Mouse (Mus musculus) heart, postnatal 25 days (tissue): ENCODE measurements around the gene Gse1. TPM values are rescaled to one million over a fixed set of nuclear protein-coding genes. Genes with fewer than 3 reads are reported as not detected.
A peak's percentile ranks its signal among the peaks of the same experiment; 100 is the strongest.

ENCODE experiments used
- DNase-seq: peaks from one replicate; pipeline ENCODE4 v3.0.0; 2022; ENCODE audit warnings: low spot score
- intact Hi-C: fragments of 180-260 bp; cut with DNase I; formaldehyde crosslinking; loops from one replicate; pipeline ENCODE4 v1.15.1; 2025
- total RNA-seq, 2 experiments: library from RNA; stranded (reverse); gene quantifications; 2 replicates each; pipeline ENCODE4 v1.2.3; 2021

The Gse1 gene
- total RNA-seq, 2 experiments from 2014 or later: 20.1 to 25.9 TPM

DNA sequence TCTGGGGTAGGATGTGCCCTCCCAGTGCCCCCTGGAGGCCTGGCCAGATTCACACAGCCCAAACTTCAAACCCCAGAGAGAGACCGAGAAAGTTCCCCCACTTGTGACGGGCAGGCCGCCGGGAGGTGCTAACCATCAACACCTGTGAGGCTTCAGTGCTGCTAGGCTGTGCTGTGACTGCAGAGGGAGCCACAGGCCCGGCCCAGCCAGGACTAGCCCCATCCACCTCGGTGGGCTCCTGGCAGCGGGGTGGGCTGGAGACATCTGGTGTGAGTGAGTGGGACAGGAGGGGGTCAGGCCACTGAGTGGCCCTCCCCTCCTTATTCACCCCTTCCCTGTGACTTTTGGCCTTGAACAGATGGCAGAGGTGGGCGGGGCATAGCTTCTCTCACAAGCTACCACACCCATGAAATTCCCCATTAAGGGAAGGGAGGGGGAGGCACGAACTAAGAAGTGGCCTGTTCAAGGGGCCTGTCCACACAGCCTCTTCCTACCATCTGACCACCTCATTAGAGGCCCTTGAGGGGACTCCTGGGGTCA is 179.5 kb downstream of the Gse1 start:
- intact Hi-C loops: loop anchor here (2.0 to 5.0 kb wide), 2 partner anchors 60 to 127 kb away; no protein-coding TSS in a partner anchor
- peak; percentile 28 for DNase-seq

DNA sequence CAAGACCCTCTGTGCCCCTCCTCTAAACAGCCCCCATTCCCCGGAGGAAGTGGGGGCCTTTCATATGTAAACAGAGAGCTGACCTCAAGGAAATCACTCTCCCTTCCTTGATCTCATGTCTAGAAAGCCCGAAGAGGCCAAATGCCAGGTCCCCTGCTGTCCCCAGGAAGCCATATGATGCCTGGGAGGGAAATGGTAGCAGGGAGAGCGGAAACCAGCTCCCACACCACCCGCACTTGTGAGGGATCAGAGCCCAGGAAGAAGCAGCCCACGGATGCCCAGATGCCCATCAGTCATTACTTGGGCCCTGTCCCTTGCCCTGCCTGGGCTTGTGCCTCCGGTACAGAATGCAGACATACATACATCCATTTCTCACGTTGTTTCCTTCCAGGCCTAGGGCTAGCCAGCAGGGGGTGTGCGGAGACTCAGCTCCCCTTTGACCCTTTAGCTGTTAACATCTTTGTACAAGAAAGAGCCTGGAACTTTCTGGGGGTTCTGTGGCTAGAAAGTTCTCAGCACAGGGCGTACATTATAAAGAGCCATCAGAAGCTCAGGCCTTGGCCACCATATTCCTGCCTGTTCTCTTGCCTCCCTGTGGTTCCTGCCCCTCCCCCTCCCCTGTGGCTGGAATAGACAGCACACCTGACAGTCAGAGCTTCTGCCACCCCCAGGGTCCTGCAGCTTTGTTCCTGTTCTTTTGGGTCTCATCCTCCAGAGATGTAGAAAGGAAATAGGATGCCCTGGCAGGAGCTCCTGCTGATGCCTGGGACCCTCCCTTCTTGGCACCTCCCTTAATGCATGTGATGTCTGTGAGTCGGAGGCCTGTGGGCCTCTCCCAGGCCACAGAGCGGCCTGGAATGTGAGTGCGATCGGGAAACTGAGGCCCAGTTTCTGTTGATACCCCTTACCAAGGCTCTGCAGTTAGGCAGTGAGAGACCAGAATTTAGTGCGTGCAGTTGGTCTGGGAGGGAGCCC is 180.3 kb downstream of the Gse1 start:
- intact Hi-C loops: loop anchor here (5.0 kb wide), 1 partner anchor 59 kb away; no protein-coding TSS in a partner anchor
- no peak for DNase-seq

DNA sequence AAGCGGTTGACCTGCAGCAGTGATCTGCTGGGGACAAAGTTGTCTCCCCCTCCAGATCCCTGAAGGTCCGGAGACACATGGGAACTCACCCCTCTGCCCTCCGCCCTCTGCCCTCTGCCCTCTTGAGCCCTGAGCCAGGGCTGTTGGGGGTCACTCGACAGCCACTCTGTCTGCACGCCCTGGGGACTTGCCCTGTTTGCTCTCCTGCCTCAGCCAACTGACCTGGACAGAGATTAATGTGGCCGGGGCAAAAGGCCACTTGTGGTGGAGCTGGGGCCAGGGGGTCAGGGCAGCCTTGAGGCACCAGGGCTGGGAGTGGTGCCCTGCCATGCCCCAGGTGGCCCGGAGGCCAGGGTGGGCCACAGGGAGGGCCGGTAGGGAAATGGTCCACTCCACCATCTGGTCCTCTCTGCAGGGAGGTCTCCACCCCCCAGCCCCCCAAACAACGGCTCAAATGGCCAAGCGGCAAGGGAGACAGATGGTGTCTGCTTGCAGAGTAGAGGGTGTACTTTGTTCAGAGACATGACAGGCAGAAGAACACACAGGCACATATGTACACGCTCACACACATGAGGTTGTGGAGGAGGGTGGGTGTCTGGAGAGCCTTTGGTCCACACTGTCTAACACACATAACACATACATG is 181.2 kb downstream of the Gse1 start:
- intact Hi-C loops: loop anchor here (5.0 kb wide), 1 partner anchor 58 kb away; no protein-coding TSS in a partner anchor
- DNase-seq: no peak

DNA sequence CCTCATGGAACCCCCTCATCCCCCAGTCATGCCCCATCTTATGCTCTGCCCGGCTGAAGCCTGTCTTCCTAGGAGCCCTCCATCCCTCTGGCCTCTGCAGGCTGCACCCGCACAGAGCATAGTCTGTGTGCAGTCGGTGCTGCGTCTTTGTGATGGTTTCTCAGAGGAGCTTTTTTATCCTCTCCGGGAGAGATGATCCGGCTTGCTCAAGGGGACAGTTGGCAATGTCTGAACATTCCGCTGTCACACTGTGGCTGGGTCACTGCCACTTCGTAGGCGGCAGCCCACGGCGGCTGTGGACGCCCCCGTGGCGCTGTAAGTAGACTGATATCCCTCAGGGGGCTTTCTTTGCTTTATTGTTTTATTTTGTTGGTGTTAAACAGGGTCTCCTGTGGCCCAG is 182.8 kb downstream of the Gse1 start:
- no peak for DNase-seq
- intact Hi-C loops: no loop called here

DNA sequence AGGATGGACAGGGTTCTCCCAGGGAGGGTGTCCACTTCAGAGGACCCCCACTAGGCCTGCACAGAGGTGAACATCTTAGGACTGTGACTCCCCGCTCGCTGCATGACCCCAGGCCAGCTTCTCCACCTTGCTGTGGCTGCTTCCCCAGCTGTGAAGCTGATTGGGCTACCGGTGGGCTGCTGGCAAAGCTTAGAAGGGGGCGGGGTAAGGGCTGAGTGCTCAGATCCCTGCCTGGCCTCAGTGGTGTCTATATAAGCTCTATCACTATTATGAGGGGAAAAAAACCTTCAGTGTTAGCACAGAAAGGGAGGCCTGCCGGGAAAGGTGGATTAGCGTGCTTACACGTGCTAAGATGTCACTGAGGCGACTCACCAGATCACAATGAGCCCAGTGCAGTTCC is 183.6 kb downstream of the Gse1 start:
- no peak for DNase-seq
- intact Hi-C loops: no loop called here

DNA sequence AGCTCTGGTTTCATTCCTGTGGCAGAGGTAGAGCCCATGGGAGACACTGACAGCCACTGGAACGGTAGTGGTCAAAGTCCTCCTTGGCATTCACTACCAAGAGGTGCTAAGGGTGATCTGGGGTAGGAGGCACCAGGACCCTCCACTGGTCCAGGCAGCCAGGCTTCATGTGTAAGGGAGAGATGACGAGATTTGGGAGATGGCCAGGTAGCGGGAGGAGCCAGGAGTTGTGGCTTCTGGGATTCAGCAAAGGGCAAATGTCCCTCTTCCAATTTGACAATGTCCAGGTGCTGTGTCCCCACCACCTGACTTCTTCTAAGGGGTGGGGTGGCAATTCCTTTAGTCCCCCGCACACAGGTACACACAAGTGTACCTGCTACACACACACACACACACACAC is 184.1 kb downstream of the Gse1 start:
- DNase-seq: no peak
- intact Hi-C loops: no loop called here

DNA sequence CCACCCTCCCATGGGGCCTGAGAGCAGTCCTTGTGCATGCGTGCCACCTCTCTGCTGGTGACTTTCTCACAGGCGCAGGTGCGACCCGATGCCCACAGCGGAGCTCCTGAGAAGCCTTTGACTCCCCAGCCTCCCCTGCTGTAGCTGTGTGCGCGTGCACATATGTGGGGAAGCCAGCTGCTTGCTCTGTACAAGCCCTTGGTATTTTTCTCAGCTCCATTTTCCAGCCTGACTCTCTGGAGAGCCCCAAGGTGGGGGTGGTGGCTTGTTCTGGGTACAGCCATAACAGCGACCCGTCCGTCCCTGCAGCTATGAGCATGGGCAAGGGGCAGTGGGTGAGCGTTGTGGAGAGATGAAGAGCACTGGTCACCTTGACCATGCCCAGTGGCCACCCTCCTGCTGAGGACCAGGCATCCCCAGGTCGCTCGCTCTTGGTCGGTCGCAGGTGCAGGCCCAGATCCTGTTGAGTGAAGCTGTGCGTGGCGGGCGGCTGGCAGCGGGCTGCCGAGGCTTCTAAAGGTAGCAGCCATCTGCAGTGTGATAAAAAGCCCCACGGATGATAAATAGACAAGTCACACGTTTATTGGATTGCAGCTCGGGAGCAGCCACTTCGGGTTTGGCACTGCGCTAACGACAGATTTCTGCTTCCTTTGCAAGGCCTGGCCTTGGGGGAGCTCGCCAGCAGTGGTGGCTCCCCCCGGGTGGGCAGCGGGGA is 184.8 kb downstream of the Gse1 start:
- intact Hi-C loops: no loop called here
- DNase-seq: no peak

DNA sequence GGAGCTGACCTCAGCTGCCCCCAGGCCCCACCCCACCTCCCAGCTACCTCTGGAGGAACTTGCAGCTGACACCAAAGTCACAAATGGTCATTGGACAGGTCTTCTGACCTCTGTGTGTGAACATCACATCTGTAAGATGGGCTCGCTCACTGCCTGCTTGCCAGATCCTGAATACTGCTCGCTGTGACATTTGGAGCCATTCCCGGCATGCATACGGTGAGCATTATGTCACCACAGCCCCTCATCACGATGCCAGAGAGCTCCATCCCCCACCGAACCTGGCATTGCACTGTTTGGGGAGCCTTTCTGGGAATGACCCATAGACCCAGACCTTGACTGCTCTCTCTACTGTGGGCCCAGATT is 185.4 kb downstream of the Gse1 start:
- DNase-seq: no peak
- intact Hi-C loops: no loop called here

DNA sequence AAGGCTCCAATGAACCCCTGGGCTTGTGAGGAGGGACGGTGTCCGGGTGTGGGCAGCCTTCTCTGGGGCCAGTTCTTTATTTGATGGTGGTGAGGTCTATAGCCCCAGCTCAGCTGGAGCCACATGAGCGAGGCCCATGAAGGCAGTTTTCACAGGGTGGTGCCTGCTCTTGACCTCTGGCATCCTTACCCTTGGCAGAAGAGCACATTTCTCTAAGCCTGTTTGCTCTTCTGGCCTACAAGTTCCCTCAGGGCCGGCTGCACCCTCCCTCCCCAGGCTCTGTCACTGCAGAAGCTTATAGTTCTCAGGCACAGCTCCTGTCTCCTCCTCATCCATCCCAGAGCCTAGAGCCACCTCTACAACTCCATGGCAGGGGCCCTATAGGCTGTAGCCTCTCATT is 186.0 kb downstream of the Gse1 start:
- intact Hi-C loops: no loop called here
- no peak for DNase-seq

DNA sequence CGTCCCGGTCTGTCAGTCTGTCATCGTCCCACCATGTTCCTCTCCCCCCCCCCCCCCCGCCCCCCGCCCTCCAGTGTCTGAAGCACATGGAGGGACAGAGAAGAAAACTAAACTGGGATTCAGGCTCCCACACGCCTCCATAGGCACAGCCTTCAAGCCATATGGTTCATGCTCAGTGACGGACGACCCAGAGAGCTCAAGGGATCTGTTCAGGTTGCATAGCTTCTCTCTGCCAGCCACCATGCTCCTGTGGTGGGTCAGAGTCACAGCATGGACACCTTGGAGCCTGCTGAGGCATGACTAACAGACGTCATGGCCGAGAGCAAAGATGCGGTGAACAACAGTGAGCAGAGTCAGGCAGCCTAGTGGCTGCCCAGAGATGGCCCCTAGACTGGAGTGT is 187.2 kb downstream of the Gse1 start:
- intact Hi-C loops: loop anchor here (5.0 kb wide), 1 partner anchor 72 kb away; no protein-coding TSS in a partner anchor
- no peak for DNase-seq

DNA sequence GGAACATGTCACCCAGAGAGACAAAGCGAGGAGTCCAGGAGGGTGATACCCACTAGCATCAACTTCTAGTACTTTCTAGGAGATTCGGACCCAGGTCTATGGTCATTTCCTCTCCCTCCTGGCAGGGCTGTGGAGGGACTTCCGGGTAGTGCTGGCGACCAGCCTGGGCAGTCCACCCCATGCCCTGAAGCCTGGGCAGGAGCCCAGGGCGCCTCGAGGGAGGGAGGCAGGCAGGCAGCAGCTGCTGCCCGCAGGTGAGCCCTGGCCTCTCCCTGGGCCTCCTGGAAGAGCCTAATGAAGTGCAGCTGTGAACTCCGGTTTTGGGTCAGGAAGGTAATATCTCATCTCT is 187.9 kb downstream of the Gse1 start:
- intact Hi-C loops: loop anchor here (5.0 kb wide), 1 partner anchor 71 kb away; no protein-coding TSS in a partner anchor
- no peak for DNase-seq

DNA sequence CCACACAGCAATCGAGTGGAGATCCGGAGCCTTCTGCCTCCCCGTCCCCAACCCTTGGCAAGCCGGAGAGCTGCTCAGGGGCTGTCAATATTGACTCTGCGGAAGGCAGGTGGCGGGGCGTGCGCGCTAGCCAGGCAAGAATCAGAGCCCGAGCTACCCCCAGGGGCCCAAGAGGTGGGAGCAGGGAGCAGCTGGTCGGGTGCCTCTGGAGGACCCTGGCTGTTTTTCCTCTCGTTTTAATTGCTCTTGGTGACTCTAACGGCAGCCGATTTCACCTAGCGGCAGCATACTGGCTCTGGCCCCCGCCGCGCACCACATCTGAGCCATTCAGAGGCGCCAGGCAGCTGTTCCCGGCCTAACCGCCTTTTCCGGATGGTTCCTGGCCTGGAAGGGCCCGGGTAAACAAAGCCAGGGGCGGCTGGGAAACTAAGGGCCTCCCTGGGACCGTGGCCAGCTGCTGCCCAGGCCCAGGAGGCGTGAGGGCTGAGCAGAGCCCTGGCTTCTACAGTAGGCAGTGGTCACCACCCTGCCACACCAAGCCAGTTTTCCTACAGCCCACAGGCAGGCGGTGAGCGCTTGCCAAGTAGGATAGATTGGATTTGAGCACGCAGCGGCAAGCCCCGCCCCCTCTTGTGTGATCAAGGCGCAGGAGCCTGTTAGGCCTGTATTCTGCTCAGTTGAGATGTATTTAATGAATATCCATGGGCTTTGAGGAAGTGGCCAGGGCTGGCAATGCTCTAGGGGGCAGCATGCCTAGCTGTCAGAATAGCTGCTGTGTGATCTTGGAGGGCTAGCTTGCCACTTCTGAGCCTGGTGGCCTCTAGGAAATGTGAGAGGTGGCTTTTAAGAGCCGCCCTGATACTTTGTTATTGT is 188.5 kb downstream of the Gse1 start:
- intact Hi-C loops: loop anchor here (5.0 kb wide), 1 partner anchor 71 kb away; no protein-coding TSS in a partner anchor
- peak; percentile 76 for DNase-seq

DNA sequence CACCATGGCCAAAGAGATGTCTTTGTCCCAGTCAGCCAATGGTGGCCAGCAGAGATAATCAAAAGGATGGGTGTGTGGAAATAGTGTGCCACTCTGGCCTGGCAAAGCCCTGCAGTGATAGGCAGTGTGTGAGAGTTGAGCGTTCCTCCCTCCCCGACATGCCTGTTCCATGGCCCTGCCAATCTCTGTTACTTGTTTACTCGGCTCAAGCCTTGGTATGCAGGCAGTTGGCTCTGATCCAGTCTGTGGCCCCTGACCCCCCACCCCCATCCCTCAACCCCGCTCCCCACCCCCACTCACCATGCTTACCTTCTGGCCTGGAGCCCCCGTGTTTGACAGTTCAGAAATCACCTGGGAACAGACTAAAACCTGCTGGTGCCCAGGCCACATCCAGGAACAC is 189.9 kb downstream of the Gse1 start:
- intact Hi-C loops: loop anchor here (5.0 kb wide), 1 partner anchor 69 kb away; no protein-coding TSS in a partner anchor
- no peak for DNase-seq

DNA sequence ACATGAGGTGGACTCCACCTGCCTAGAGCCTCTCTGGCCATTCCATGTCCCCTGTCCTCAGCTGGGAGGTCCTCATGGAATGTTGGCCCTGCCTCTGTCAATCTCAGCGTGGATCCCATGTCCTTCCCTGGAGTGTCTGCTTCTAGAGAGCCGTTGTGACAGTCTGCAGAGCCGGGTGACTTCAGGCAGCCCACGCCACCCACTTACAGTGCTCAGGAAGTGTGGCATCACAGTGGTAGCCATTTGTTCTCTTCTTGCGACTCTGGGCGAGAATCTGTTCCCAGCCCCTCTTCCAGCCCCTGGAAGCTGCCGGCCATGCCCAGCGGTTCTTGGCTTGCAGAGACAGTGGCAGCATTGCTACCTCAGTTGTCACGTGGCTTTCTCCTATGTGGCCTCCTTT is 191.4 kb downstream of the Gse1 start:
- intact Hi-C loops: loop anchor here (5.0 kb wide), 1 partner anchor 68 kb away; no protein-coding TSS in a partner anchor
- no peak for DNase-seq

DNA sequence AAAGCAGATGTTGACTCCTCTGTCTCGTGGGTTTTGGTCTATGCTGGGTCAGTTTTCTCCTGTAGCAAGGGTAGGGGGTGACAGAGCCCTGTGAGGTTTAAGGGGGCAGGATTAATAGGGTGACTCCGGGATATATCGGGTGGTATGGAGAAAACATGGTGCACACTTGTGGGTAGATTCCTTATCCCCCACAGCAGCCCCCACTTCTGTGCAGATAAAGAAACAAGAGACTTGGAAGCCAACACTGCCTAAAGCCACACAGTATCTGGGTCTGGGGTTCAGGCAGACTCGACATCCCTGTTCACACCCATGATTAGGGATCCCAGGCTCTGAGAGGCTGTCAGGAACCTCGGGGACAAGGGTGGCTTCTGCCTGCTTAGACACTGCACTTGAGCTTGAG is 192.0 kb downstream of the Gse1 start:
- intact Hi-C loops: no loop called here
- DNase-seq: no peak

DNA sequence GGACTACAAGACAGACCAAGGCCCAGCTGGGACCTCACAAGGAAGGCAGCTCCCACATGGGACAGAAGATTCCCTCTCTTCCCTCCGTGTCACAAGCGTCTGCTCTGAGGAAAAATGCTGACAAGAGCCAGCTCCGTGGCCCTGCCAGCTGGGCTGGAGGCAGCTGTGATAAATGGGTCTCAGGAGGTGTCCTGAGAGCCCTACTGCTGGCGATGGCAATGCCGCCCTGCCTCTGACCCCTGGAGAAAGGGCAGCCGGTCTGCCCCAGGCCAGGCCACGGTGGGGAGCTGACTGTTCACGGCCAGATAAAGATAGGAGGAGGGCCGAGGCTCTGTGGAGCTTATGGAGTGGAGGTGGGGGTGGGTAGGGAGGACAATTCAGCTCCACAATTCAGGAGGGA is 193.4 kb downstream of the Gse1 start:
- no peak for DNase-seq
- intact Hi-C loops: no loop called here

DNA sequence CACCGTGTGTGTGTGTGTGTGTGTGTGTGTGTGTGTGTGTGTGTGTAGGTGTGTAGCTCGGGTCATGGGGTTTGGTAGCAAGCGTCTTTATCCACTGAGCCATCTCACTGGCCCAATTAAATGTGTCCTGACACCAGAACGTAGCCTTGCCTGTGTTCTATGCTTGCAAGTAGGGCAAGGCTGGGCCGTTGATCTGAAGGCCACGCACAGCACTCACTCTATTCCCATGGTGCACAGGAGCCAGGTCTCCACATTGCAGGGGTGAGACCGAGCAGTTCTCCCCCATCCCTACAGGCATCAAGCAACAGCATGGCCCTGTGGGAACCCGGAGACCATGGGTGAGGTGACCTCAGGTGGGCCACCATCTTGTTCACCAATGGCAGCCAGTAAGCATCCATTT is 194.0 kb downstream of the Gse1 start:
- DNase-seq: no peak
- intact Hi-C loops: no loop called here

DNA sequence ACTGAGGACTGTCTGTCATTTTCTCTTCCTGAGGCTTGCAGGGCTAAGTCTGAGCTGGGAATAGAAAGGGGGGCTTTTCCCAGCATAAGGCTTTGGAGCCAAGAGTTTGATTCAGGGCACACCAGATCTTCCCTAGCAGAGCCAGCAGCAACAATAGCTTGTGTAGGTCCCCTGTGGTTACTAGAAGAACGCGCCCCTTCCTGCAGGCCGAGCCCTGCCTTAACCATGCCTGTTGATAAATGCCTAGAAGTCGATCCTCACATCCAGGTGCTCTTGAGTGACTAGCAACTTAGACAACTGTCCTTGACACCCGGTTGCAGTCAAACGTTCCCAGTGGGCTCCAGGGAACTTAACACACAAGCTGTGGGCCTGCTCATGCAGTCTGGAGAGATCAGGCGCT is 195.3 kb downstream of the Gse1 start:
- intact Hi-C loops: no loop called here
- no peak for DNase-seq

DNA sequence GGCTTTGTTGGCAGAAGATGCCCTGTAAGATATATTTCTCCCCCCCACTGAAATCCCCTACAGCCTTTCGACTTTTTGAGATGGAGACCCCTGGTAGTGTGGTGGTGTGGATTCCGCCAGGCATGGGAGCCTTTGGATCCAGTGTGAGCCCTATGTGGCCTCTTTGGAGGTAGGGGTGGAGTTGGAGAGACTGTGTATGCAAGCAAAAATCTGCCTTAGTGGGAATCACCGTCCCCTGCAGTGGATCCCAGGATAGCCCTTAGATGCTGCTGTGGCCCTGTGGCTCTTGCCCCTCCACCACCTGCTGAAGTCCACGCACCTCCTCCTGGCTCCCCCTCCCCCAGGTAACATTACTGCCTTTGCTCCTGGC is 196.6 kb downstream of the Gse1 start:
- no peak for DNase-seq
- intact Hi-C loops: no loop called here
